Mouse (Mus musculus): Measurements from ENCODE around the gene Vmn1r123.
"Not testable (repeated sequence)": the region's sequence is repeated elsewhere in the genome, so short reads cannot be mapped to it uniquely, and the experiment has no call there.

Vmn1r123 gene

GRCm38 (mm10) chr7:21161885-21162284, at the start of gene Vmn1r123:
TSS of gene Vmn1r123 (plus strand) at chr7:21162185.
- not testable (repeated sequence) for DNase-seq (ENCODE audit: low spot score)

- DNase-seq (ENCODE audit: low spot score): not testable (repeated sequence)
Measured at GRCm38 (mm10) chr7:21134028-21134427, 28.0 kb upstream of the Vmn1r123 start, which contains the start of gene Vmn1r122. TSS of gene Vmn1r122 (minus strand) at chr7:21134128.

GRCm38 (mm10) chr7:21190323-21190722, 28.3 kb downstream of the Vmn1r123 start, which contains the start of gene Gm5157:
TSS of gene Gm5157 (minus strand) at chr7:21190423.
- DNase-seq (ENCODE audit: low spot score): not testable (repeated sequence)

All from ovary, postnatal 10 days (tissue).